Mouse (Mus musculus): ENCODE results near the gene Txn1.
A peak's percentile ranks its signal among the peaks of the same experiment; 100 is the strongest.

Txn1 gene

GRCm38 (mm10) chr4:57942892-57943291 lies 13.3 kb downstream of the Txn1 start:
- no peak for DNase-seq (ENCODE audit: low read depth, low spot score)

DNA sequence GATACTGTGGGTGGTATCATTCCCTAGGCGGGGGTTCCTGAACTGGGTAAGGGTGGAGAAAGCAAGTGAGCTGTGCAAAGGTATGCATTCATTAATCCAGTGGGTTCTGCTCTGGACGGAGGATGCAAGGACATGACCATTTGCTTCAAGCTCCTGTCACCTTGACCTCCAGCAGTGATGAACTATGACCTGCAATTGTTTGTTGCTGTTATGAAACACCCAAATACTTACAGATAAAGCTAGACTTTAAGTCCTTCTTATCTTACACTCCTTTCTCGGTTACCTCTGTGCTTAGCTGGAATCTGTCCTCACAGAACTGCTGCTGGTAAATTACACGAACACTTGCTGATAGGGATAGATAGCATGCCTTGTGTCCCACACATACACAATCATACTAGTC lies 15.6 kb downstream of the Txn1 start:
- no peak for DNase-seq (ENCODE audit: low read depth, low spot score)

DNA sequence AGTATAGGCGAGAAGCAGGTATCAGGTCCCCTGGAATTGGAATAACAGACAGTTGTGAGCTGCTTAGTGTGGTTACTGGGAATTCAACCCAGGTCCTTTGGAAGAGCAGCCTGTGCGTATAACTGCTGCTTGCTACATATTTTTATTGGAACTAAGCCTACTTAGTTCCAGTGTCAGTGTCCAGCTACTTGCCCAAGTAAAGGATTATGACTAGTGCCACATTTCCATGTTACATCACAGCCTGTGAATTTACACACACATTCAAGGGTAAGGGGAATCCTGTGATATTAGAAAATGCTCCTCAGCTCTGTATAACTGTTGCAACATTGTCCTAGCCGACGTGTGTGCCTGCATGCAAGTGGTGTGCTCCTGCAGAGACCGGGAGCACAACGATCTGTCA lies 18.9 kb downstream of the Txn1 start:
- DNase-seq (ENCODE audit: low read depth, low spot score) = no peak

GRCm38 (mm10) chr4:57934181-57934580 lies 22.0 kb downstream of the Txn1 start:
- DNase-seq (ENCODE audit: low read depth, low spot score) = peak; percentile 77

DNA sequence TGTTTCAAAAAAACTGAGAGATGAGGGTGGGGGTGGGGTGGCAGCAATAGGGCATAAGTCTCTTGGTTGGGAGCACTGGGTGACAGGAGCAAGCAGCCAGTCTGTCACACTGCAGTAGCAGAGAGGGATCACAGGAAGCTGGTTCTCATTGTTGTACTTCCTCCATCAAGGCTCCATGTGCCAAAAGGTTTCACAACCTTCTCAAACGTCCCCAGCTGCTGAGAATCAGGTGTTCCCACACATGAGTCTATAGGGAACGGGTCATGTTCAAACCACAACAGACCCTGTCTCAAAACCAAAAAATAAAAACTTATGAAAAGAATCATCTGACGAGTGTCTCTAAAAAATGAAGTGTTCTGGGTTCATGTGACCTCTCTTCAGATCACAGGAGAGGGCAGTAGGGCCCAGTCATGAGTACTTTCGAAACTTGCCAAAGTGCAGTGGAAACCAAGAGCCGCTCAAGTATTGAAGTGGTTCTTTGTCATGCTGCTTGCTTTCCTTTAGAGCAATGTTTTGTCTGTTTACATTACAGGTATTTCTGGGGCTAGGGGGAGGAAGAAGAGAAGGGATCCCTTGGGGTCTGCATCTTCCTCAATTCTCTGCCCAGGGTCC lies 25.5 kb downstream of the Txn1 start:
- DNase-seq (ENCODE audit: low read depth, low spot score) = no peak

- peak; percentile 83 for DNase-seq (ENCODE audit: low read depth, low spot score)
Observed at GRCm38 (mm10) chr4:57927464-57928205, 28.6 kb downstream of the Txn1 start.

- peak; percentile 38 for DNase-seq (ENCODE audit: low read depth, low spot score)
Observed at GRCm38 (mm10) chr4:57924556-57925071, 31.6 kb downstream of the Txn1 start.

DNA sequence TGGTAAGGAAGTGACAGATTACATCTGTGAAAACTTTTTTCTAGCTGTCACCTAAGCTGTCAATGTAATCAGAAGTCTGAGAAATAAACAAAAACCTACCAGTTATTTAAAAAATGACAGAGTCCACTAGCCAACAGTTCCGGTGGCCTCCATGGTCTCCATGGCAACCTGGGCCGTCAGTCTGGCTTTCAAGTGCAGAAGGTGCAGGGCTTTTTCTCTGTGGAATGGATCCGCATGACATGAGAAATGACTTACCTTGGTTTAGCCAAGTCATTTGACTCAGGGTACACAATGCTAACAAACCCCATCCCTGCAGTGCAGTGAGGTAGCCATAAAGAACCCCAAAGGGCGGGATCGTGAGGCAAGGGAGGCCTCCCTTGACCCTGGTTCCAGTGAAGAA lies 34.0 kb downstream of the Txn1 start:
- DNase-seq (ENCODE audit: low read depth, low spot score) = no peak

DNA sequence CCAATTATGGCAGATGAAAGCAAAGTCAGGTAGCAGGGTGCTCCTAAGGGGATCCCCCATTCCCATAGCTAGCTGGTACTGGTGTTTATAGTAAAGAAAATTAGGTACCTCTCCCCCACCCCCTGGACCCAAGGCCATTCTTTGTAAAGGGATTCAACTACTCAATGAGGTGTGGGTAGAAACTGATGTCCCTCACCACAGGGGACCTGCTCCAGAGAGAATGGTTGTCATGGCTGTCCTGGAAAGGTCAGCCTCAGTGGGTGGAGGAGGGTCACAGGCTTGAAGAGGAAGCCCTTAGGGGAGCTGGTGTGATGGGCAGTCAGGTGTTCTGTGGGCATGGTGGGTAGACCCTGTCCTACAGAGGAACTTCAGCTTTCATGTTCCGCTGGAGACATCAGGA lies 35.7 kb downstream of the Txn1 start:
- DNase-seq (ENCODE audit: low read depth, low spot score) = peak; percentile 97

GRCm38 (mm10) chr4:57919494-57920423 lies 36.5 kb downstream of the Txn1 start:
- peak; percentile 98 for DNase-seq (ENCODE audit: low read depth, low spot score)

DNA sequence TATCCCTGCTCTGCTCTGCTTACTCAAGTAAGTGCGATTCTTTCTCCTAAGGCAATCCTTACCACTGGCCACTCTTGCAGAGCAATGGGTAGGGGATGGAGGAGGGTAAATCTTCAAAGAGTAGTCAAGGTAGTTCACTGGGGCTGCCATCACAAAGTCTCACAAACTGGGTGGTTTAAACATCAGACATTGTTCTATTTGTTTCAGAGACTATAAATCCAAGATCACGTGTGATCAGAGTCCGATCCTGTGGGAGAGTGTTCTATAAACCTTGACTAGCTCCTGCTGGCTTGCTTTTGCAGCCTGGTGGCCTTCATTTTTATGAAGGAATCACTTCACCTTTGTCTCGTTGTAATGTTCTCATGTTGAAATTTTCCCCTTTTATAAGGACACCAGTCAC lies 39.5 kb downstream of the Txn1 start:
- DNase-seq (ENCODE audit: low read depth, low spot score) = no peak

GRCm38 (mm10) chr4:57916201-57916661 lies 40.0 kb downstream of the Txn1 start, which contains the start of gene D630039A03Rik:
Gene D630039A03Rik (minus strand): TSS chr4:57916297.
- DNase-seq (ENCODE audit: low read depth, low spot score) = no peak

GRCm38 (mm10) chr4:57915216-57915965 lies 40.8 kb downstream of the Txn1 start:
- DNase-seq (ENCODE audit: low read depth, low spot score) = no peak

DNA sequence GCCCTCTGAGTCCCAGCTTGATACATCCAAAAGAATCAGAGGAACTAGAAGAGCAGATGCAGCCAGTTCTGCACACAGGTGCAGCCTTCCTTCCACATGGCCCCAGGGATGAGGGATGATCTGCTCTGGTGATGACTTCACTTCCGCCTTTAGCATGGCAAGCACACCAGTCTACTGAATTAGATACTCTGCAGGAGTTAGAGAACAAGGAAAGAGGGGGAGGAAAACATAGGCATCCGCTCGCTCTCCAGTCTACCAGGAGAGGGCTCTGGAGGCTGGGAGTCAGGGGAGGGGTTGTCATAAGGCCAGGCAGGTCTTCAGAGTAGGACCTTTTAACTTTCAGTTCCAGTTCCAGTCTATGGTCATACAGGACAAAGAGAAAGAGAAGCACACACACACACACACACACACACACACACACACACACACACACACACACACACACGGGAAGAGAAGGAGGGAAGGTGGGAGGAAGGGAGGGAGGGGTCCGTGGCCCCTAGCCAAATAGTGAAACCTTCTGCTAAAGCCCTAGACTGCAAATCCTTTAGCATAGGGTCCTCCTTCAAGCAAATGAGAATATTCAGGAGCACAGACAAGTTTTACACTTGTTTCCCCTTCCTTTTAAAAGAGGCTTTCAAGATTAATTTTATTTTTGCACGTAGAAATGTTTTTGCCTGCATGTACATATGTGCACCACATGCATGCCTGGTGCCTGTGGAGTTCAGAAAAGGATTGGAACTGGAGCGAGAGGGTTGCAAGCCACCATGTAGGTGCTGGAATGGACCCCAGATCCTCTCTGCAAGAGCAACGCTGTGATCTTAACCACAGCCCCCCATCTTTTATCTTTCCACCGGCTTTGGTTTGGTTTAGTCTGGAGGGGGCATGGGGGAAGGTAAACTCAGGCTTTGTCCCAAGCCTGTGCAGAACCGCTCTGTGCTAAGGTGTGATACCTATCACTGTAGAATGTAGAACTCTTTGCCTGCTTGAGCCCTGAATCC lies 41.7 kb downstream of the Txn1 start:
- peak; percentile 57 for DNase-seq (ENCODE audit: low read depth, low spot score)

DNA sequence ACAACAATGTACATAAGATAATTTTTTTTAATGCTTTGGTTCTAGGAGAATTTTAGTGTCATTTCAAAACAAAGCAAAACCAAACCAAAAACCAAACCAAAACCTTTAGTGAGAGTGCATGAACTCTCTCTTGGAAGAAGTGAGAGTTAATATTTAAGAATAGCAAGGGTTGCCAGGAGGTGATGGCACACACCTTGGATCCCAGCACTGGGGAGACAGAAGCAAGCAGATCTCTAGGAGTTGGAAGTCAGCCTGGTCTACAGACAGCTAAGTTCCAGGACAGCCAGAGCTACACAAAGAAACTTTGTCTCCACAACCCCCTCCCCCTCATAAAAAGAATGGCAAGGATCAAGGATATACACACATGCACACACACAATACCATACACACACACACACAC lies 43.2 kb downstream of the Txn1 start:
- DNase-seq (ENCODE audit: low read depth, low spot score) = no peak

GRCm38 (mm10) chr4:57908860-57909259 lies 47.4 kb downstream of the Txn1 start:
- no peak for DNase-seq (ENCODE audit: low read depth, low spot score)

GRCm38 (mm10) chr4:57906708-57907107 lies 49.5 kb downstream of the Txn1 start:
- DNase-seq (ENCODE audit: low read depth, low spot score) = no peak

GRCm38 (mm10) chr4:57904638-57905037 lies 51.6 kb downstream of the Txn1 start:
- peak; percentile 51 for DNase-seq (ENCODE audit: low read depth, low spot score)

GRCm38 (mm10) chr4:57904211-57904610 lies 52.0 kb downstream of the Txn1 start:
- peak; percentile 68 for DNase-seq (ENCODE audit: low read depth, low spot score)

DNA sequence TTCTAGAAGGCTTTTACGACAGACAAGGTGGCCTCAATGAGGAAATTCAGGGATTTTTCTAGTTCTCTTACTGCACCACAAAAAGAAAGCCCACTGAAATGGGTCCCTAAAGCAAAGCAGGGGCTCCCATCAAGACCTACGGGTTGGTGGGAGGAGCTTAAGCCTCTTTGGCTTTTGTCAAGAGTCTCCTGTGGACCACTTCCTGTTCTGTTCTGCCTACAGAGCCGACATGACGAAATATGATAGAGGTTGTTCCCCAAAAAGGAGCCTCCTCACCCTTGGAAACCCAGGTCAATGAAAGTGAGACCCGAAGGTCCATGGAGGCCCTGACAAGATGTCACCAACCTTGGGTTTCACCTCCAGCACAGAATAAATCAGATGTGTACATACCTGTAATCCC lies 53.6 kb downstream of the Txn1 start:
- DNase-seq (ENCODE audit: low read depth, low spot score) = no peak

All from ES-CJ7 (cell line).